Mouse (Mus musculus) activated CD4-positive, CD25-positive, alpha-beta regulatory T cell (primary cell): ENCODE measurements around the gene Kap. TPM values are rescaled to one million over a fixed set of nuclear protein-coding genes. Genes with fewer than 3 reads are reported as not detected.

Source experiments
- polyA plus RNA-seq, 2 experiments: library from polyadenylated mRNA; unstranded; fragments of 100-300 nt; shearing (Covaris generic); gene quantifications; one replicate each; pipeline ENCODE4 v1.2.1; 2017

The Kap gene
- polyA plus RNA-seq, result not detected

GRCm38 (mm10) chr6:133853526-133853925 lies at the start of gene Kap:
TSS of gene Kap (minus strand) at chr6:133853762.

Other genes starting within 250 kb of the Kap start
- gene Etv6, start 181.9 kb upstream of the Kap start, polyA plus RNA-seq, result 10 to 100 TPM; 28.7 to 29.4 TPM